Mouse (Mus musculus): Measurements from ENCODE around the gene Cdca4.

DNA sequence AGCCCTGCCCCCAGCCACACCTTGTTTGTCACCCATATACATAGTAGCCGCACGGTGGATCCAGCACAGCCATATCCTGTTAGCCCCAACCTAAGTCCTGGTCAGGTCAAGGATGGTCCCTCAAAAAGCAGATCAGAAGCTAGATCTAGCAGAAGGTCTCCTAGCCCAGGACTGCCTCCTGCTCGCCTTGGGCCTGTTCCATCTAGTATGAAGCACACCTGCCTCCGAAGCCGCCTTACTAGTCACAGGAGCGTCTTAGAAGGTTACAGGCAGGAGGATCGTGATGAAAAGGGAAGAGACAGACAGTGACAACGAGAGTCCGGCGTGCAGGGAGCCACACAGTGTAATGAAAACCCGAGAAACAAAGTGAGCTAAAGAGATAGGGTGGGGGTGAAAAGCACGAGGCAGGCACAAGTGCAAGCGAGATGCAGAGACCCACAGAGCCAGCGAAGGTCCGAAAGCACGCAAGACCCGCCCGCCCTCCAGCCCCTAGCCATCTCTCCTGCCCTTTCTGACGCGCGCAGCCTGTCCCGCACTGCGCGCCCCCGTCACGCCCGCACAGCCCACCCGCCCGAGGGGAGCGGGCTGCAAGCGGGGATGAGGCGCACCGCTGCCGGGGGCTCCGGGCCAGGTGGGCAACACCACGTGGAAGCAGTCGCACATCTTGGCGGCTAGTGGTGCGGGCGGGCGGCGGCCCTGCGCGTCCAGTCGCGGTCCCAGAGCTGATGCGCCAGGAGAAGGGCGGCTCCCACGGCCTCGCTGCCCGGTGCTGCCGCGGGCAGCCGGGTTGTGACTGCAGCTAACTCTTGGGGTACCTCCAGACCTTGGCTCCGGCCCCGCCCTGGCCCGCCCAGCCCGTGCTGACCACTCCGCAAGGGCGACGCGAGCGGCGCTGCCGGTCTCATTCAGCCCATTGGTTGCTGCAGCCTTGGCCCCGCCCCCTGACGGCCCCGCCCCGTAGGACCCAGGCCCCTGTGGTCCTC lies 27.1 kb downstream of the Cdca4 start, which contains the start of gene Ahnak2:
- no peak for TF ChIP-seq CTCF (IDR thresholded peaks at IDR 0.05; ENCODE audit: insufficient read depth, low read length)
- TF ChIP-seq POLR2A (IDR thresholded peaks at IDR 0.05; ENCODE audit: borderline replicate concordance, extremely low read depth, low read depth, low read length) = no peak
